In the genomic region with DNA sequence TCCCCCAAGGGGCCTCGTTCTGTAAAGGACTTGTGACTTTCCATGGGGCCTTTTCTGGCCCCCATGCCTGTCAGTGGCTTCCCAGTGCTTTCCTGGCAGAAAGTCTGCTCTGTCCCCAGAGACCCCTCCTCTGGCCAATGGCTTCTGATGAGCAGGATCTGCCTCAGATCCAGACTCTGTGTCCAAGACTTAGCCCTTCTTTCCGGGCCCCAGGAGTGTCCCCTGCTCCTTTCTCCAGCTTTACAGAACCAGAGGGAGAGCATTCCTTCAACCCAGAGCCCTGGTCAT, we compare ENCODE assay signal across 16 mouse cellular contexts. TPM values are rescaled to one million over a fixed set of nuclear protein-coding genes. Genes with fewer than 3 reads are reported as not detected.
DNase-seq lines count a peak whose midpoint lies in the region; ATAC-seq and TF ChIP-seq lines count a peak whose summit lies in the region.
"Had no signal": no experiment of that assay in that cellular context is flagged by ENCODE, and none has a peak within 500 bp of the region (broad histone marks: within the 10 kb centered on the region; RNA-seq: fewer than 3 reads in every experiment).

No protein-coding gene starts in this region.

- no peaks in the 10 kb centered on the region for H3K79me2 ChIP-seq in heart, adult 2 months (replicated peaks; ENCODE audit: control insufficient read depth, insufficient read depth, low read length)

- no peak overlapping the region for H3K4me2 ChIP-seq in kidney, embryonic 16.5 days (replicated peaks; ENCODE audit: low read depth, low read length)
- no peak overlapping the region for H3K4me2 ChIP-seq in hindbrain, embryonic 16.5 days (ENCODE audit: low read length)
- H3K4me2 ChIP-seq: limb, embryonic 13.5 days; midbrain, embryonic 15.5 days had no signal

- 0 out of 2 replicates have a peak, but pooled peaks cover 10% of the 10 kb centered on the region for H3K4me1 ChIP-seq in kidney, embryonic 16.5 days (ENCODE audit: insufficient read depth, low read length)
- H3K4me1 ChIP-seq in heart, adult 2 months (ENCODE audit: control insufficient read depth, insufficient read depth, low read length), result no peaks in the 10 kb centered on the region
- peaks cover 9% of the 10 kb centered on the region for H3K4me1 ChIP-seq in hindbrain, embryonic 16.5 days (ENCODE audit: control insufficient read depth, insufficient read depth, low read depth, low read length)

- ATAC-seq in kidney, embryonic 16.5 days (ENCODE audit: low FRiP score, low TSS enrichment), result no peak
- no peak for ATAC-seq in hindbrain, embryonic 16.5 days

- no peak for TF ChIP-seq CTCF in gastrocnemius, adult 2 months (IDR thresholded peaks at IDR 0.05)
- TF ChIP-seq CTCF in heart, adult 2 months (IDR thresholded peaks at IDR 0.05), result no peak

- TF ChIP-seq POLR2A in heart, adult 2 months (IDR thresholded peaks at IDR 0.05; ENCODE audit: insufficient read depth, low read depth, low read length), result no peak

- no peaks in the 10 kb centered on the region for H3K27me3 ChIP-seq in kidney, embryonic 16.5 days (ENCODE audit: insufficient read depth, low read length)
- H3K27me3 ChIP-seq in heart, adult 2 months (ENCODE audit: control insufficient read depth, insufficient read depth, low read length), result no peaks in the 10 kb centered on the region
- H3K27me3 ChIP-seq in hindbrain, embryonic 16.5 days (replicated peaks; ENCODE audit: control insufficient read depth, insufficient read depth, low read length), result no peaks in the 10 kb centered on the region
- H3K27me3 ChIP-seq: midbrain, embryonic 15.5 days had no signal

- DNase-seq in kidney, postnatal 4 days, result peak; percentile 45 to 54
- DNase-seq in gastrocnemius, adult 2 months, result peak; percentile 48
- DNase-seq in heart, adult 2 months, result peak; percentile 37 to 57
- DNase-seq in cerebellum, postnatal 25 days, result no peak
- no peak for DNase-seq in adrenal gland, postnatal 10 days
- DNase-seq: cerebellum, adult 11-12 months; kidney, adult 18-20 months; layer of hippocampus, adult 9-11 months; lung, postnatal 14 days; right cerebral cortex, postnatal 14 days had no signal

- 16% methylated on average over 2 of the region's 2 CpGs for WGBS in kidney, embryonic 16.5 days
- 20% methylated on average over 2 of the region's 2 CpGs for WGBS in heart, adult 2 months
- WGBS in hindbrain, embryonic 16.5 days, result 41% methylated on average over 2 of the region's 2 CpGs

- intact Hi-C loops in gastrocnemius, adult 2 months (cut with DNase I), result no loop called here
- intact Hi-C loops in heart, adult 2 months (cut with DNase I), result no loop called here

- no peak for TF ChIP-seq EP300 in heart, adult 2 months (IDR thresholded peaks at IDR 0.05; ENCODE audit: insufficient read depth, low read depth, low read length)

- H3K36me3 ChIP-seq in kidney, embryonic 16.5 days (ENCODE audit: insufficient read depth, low read length), result no peaks in the 10 kb centered on the region
- no peaks in the 10 kb centered on the region for H3K36me3 ChIP-seq in heart, adult 2 months (ENCODE audit: control insufficient read depth, insufficient read depth, low read length)
- no peaks in the 10 kb centered on the region for H3K36me3 ChIP-seq in hindbrain, embryonic 16.5 days (ENCODE audit: control insufficient read depth, insufficient read depth, low read length)
- H3K36me3 ChIP-seq: limb, embryonic 13.5 days; midbrain, embryonic 15.5 days had no signal

- no peaks in the 10 kb centered on the region for H3K9me3 ChIP-seq in kidney, embryonic 16.5 days (ENCODE audit: low read length)
- no peaks in the 10 kb centered on the region for H3K9me3 ChIP-seq in hindbrain, embryonic 16.5 days (ENCODE audit: control insufficient read depth, low read length)
- H3K9me3 ChIP-seq: limb, embryonic 13.5 days; midbrain, embryonic 15.5 days had no signal

- no peak overlapping the region for H3K9ac ChIP-seq in kidney, embryonic 16.5 days (replicated peaks; ENCODE audit: low read length)
- no peak overlapping the region for H3K9ac ChIP-seq in heart, adult 2 months (ENCODE audit: low read depth, low read length)
- peak overlapping the region; percentile 9; the same call in 1 of the 2 replicates for H3K9ac ChIP-seq in hindbrain, embryonic 16.5 days (ENCODE audit: low read depth, low read length)
- H3K9ac ChIP-seq: limb, embryonic 13.5 days; midbrain, embryonic 15.5 days had no signal

- H3K4me3 ChIP-seq in kidney, embryonic 16.5 days (ENCODE audit: low read length), result no peak overlapping the region
- H3K4me3 ChIP-seq in gastrocnemius, adult 2 months, result no peak overlapping the region
- H3K4me3 ChIP-seq in heart, adult 2 months, result no peak overlapping the region
- H3K4me3 ChIP-seq in hindbrain, embryonic 16.5 days (ENCODE audit: low read length), result no peak overlapping the region
- H3K4me3 ChIP-seq: limb, embryonic 13.5 days; midbrain, embryonic 15.5 days had no signal

- H3K27ac ChIP-seq in kidney, embryonic 16.5 days (ENCODE audit: low read length), result no peak overlapping the region
- H3K27ac ChIP-seq in gastrocnemius, adult 2 months, result 0 out of 2 replicates have a peak overlapping the region, but pooled peaks have one; percentile 49
- 0 out of 2 replicates have a peak overlapping the region, but pooled peaks have one; percentile 23 for H3K27ac ChIP-seq in heart, adult 2 months
- H3K27ac ChIP-seq in hindbrain, embryonic 16.5 days (ENCODE audit: low read depth, low read length), result no peak overlapping the region
- H3K27ac ChIP-seq: limb, embryonic 13.5 days; midbrain, embryonic 15.5 days had no signal

RNA-seq across cellular contexts. Expression of a gene that starts 5.2 kb away (rescaled TPM):
- polyA plus RNA-seq in kidney, embryonic 16.5 days (2015; fragmentation: Nextera tagmentation; extraction: Ambion mirVana), result not detected in 2 replicates
- total RNA-seq in gastrocnemius, adult 2 months (2021), result not detected
- not detected for total RNA-seq in heart, adult 2 months (2021)
- 0.20 TPM in 1 of 2 replicates, not detected in the other for polyA plus RNA-seq in heart, adult 2 months (2012; rRNA removed)
- polyA plus RNA-seq in hindbrain, embryonic 16.5 days (2015; fragmentation: Nextera tagmentation; extraction: Ambion mirVana), result 0.40 TPM in 1 of 2 replicates, not detected in the other
- 1 to 10 TPM; 1.3 to 1.4 TPM for total RNA-seq in adrenal gland, postnatal 10 days (2021)
- total RNA-seq: granulocyte monocyte progenitor cell, adult 5-6 weeks had no signal
- polyA plus RNA-seq: limb, embryonic 13.5 days; testis, adult 2 months had no signal

RNA-seq across cellular contexts. Expression of a gene that starts 24.4 kb away (rescaled TPM):
- polyA plus RNA-seq in kidney, embryonic 16.5 days (2015; fragmentation: Nextera tagmentation; extraction: Ambion mirVana), result 9.0 and 9.8 TPM in 2 replicates
- 1 to 10 TPM; 1.7 to 2.2 TPM for total RNA-seq in gastrocnemius, adult 2 months (2021)
- total RNA-seq in heart, adult 2 months (2021), result 1 to 10 TPM; 4.1 to 4.5 TPM
- 10.5 and 10.7 TPM in 2 replicates for polyA plus RNA-seq in heart, adult 2 months (2012; rRNA removed)
- polyA plus RNA-seq in hindbrain, embryonic 16.5 days (2015; fragmentation: Nextera tagmentation; extraction: Ambion mirVana), result 4.0 and 6.3 TPM in 2 replicates
- total RNA-seq in adrenal gland, postnatal 10 days (2021), result 10 to 100 TPM; 13.8 to 14.2 TPM

RNA-seq across cellular contexts. Expression of a gene that starts 51.8 kb away (rescaled TPM):
- polyA plus RNA-seq in kidney, embryonic 16.5 days (2015; fragmentation: Nextera tagmentation; extraction: Ambion mirVana), result 126 and 128 TPM in 2 replicates
- 10 to 100 TPM; 39.6 to 41.5 TPM for total RNA-seq in gastrocnemius, adult 2 months (2021)
- total RNA-seq in heart, adult 2 months (2021), result 10 to 100 TPM; 43.8 to 44.0 TPM
- 28.9 and 36.9 TPM in 2 replicates for polyA plus RNA-seq in heart, adult 2 months (2012; rRNA removed)
- polyA plus RNA-seq in hindbrain, embryonic 16.5 days (2015; fragmentation: Nextera tagmentation; extraction: Ambion mirVana), result 68.2 and 81.9 TPM in 2 replicates
- 10 to 100 TPM; 79.1 to 80.4 TPM for total RNA-seq in adrenal gland, postnatal 10 days (2021)

Comparison
In these comparisons a context has a peak if more than half of its experiments do, and no peak if none do; other contexts are left out.
1. DNase-seq: peak in kidney, postnatal 4 days (2 of 2), gastrocnemius, adult 2 months (single experiment) and heart, adult 2 months (2 of 2); none in cerebellum, postnatal 25 days (0 of 2) and adrenal gland, postnatal 10 days (single experiment).
2. H3K27ac ChIP-seq: peak in gastrocnemius, adult 2 months (single experiment) and heart, adult 2 months (single experiment); none in kidney, embryonic 16.5 days (single experiment) and hindbrain, embryonic 16.5 days (single experiment).